Mouse (Mus musculus): Measurements from ENCODE around the gene Rars2.
"Not testable (repeated sequence)": the region's sequence is repeated elsewhere in the genome, so short reads cannot be mapped to it uniquely, and the experiment has no call there.

Gene Rars2

DNA sequence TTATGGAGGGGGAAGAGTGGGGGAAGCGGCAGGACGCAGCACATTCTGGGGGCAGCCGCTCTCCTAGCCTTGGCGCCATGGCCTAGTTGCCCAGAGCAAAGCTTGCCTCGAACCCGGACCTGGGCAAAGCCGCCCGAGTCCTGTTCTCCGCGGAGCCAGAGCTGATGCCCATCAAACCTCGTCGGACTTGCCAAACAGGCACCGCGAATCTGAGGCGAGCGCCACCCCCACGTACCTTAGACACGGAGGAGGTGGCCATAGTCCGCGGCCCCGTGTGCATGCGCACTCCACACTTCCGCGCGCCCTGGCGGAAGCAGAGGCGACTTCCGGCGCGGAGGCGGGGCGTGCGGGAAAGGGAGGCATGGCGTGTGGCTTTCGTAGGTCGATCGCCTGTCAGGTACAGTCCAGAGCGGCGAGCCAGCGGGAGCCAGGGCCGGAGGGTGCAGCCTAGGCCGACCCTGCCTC lies at the start of gene Rars2, which contains the start of gene Orc3:
TSS of gene Rars2 (plus strand) at position 328 of the 465 bp plus-strand sequence.
TSS of gene Orc3 (minus strand) at position 315 of the 465 bp plus-strand sequence.
- peak; percentile 77 for DNase-seq (ENCODE audit: low spot score)

DNA sequence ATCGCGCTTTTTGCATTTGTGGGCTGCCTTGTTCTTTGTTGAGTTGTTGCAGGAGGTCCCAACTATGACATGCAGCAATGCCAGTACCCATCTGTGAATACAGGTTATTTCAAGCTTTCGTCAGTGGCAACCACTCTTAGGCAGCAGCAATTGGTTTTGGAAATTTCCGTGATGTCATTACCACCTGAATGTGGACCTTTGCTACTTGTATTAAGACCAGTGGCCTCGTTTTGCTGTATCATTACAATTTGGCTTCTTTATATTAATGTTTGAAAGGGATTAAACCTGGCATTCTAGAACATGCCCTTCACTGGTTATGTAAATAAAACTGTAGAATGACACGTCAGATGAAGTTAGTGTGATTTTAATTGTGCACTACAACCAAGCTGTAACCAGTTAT lies 48.5 kb upstream of the Rars2 start:
- no peak for DNase-seq (ENCODE audit: low spot score)

DNA sequence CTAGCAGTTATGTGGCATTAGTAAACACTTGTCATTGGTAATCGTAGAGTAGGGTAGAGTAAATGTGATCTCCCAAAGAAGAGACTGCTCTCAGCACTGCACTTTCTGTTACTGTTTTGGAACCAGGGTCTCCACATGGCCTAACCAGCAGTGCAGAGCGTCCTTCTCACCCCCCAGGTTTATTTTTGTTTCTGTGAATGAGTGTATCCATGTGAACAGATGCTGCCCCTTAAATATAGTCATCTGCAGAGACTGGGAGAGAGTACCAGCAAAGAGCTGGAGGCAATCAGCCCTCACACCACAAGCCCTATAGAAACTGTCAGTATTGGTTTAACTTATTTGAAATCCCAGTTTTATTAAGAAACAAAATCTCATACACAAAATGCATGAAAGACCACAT lies 41.9 kb upstream of the Rars2 start:
- DNase-seq (ENCODE audit: low spot score), result no peak

DNA sequence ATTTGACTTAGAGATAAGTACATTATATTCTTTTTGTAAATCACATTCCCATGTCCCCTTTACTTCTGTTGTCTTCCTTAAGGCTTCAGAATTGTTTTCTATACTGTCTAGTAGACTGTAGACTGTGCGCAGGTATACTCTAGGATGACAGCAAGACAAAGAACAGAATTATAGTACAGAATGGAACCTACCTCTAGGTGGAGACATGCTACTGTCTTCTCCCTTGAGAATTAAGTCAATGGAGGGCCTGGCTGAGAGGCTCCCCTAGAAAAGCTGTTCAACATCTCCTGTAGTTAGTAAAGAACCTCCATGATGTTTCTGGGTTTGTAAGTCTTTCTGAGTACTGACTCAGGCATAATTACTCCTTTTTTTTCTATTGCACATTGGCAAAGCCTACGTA lies 37.7 kb upstream of the Rars2 start:
- DNase-seq (ENCODE audit: low spot score), result no peak

DNA sequence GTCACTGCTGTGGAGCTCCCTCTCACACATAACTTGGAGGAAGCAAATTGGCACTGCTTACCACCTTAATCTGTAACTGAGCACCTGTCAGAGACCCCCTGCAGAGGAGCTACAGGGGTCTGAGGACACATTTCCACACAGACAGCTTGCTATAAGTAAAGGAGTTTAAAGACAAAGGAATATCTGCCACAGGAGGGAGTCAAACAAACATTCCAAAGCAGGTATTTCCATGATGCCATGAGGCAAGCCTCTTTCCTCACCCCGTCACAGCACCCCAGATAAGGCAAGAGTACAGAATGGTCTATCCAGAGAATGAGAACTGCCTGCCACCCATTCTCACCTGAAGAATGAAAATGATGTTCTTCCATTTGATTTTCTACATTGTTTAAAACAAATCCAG lies 35.5 kb upstream of the Rars2 start:
- DNase-seq (ENCODE audit: low spot score), result no peak

DNA sequence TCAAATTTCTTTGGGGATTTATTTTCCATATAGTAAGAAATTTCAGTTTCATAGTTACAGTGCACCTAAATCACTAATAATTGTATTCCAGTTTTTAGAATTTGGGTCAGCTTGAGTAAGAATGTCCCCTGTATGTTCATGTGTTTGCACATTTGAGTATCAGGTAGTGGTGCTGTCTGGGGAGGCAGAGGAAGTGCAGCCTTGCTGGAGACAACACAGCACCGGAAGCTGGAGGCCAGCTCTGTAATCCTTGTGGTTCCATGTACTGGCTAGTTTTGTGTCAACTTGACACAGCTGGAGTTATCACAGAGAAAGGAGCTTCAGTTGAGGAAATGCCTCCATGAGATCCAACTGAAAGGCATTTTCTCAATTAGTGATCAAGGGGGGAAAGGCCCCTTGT lies 33.3 kb upstream of the Rars2 start:
- not testable (repeated sequence) for DNase-seq (ENCODE audit: low spot score)

DNA sequence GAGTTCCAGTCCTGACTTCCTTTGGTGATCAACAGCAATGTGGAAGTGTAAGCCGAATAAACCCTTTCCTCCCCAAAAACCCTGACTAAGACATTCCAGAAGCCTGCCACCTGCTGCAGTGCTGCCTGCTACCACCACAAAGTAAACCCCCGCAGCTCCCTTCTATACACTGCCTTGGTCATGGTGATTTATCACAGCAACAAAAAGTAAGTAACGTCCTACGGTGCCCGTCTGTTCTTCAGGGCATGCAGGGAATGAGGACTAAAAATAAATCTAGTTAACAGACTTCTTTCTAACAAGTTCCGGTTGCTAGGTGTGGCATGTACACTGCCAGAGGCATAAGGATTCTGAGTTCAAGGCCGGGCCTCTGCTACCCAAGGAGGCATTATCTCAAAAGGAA lies 32.8 kb upstream of the Rars2 start:
- DNase-seq (ENCODE audit: low spot score), result no peak

DNA sequence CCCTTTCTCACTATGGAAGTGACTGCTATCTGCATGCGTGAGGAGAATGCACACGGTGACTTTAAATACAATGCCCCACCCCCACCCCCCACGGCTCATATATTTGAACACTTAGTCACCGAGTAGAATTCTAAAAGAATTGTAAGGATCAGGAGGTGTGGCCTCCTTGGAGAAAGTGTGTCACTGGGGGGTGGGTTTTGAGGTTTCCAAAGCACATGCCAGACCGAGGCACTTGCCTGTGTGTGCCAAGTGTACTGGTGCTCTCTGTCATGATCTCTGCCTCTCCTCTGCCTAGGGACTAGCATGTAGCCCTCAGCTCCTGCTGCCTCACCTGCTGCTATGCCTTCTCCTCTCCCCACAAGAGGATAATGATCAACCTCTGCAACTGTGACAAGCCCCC lies 32.3 kb upstream of the Rars2 start:
- no peak for DNase-seq (ENCODE audit: low spot score)

DNA sequence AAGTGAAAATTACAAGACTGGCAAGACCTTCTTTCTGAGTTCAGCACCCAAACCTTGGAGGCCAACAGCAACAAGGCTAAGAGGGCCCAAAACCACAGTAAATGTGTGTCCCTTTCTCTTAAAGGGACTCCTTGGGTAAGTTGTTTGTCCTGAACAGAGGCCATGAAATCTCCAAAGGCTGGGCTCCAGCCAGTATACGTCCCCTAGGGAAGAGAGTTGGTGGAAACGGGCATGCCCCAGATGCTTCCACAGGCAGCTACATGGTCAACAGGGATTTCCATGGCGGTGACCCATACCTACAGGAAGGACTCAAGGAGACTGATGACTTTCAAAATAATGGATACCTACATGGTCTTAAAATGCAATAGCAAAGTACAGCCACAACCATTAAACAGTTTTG lies 31.3 kb upstream of the Rars2 start:
- no peak for DNase-seq (ENCODE audit: low spot score)

DNA sequence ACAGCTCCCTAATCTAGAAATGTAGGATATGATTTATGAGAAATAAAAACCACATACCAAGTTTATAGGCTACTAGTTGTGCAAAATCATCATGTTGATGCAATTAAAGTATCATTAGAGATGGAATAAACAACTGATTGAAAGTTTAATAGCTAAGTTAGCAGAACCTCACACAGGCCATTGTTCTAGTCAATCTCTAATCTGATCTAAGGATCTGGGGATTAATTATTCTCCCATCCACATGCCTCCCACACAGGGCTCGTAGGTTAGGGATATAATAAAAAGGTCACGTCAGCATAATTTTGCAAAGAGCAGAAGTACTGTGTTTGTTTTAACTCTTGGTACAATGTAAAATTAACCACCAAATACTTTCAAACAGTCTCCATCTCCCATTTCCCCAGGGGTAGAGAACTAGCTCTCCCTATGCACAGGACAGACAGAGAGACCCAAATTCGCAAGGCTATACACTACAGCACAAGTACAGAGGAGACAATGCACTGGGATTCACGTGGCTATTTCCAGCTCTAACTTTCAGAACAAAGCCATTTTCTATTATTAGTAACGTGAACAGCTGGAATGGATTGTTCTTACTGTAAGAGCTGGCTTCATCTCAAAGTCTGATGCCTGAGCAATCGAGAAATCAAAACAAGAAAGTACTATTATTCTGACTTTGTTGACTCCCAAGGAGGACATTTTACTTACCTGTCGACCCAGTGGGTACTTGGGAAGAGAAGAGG lies 29.7 kb upstream of the Rars2 start:
- DNase-seq (ENCODE audit: low spot score), result no peak

DNA sequence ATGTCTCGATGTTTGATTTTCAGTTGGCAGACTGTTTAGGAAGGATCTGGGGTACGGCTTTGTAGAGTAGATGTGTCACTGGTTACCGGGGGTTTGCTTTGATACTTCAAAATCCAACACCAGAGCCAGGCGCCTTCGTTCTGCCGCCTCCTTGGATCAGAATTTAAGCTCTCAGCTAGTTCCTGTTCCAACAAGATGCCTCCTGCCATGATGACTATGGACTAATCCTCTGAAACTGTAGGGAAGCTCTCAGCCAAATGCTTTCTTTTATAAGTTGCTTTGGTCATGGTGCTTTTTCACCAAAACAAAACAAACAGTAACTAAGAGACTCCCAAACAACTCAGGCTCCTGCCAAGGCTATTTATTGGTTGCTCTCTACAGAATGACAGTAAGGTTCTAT lies 11.6 kb upstream of the Rars2 start:
- DNase-seq (ENCODE audit: low spot score), result no peak

DNA sequence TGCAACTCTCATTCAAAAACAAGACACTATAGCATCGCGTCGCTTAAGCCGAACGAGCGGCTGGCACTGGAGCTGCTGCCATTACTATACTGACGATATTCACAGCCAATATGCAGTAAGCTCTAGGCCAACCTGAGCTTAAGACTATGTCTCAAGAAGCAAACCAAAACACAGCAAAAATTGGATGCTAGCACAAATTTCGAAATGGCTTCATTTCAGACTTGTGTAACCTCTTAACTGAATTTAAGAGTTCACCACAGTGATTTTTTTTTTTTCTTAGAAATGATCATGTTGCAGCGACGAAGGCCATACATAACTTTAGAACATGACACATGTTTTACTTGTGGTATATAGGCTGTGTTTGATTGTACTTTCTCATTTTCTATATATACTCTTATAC lies 8.1 kb upstream of the Rars2 start:
- no peak for DNase-seq (ENCODE audit: low spot score)

DNA sequence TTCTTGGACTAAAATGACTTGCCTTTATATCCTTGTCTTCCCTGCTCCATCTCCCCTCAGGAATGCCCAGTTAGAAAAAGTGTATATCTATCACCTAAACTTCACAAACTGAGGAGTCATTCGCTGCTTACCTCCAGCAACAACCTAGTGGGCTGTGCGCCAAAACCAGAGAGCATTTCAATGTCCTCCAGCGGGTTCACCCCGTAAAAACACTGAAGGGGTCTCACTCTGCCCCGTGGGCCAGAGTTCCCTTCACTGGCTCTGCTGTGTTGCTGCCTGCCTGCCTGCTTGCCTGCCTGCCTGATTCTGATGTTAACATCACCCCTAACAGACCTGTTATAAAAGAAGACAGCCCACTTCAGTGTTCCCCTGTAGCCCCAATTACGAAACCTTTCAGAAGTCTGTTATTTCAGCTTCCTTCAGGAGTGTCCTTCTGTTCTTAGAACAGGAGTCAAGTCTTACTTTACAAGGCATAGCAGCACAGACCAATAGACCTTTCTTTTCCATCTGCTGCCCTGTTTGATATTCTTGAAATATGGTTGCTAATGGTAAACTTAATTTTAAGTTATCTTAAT lies 1.1 kb upstream of the Rars2 start:
- DNase-seq (ENCODE audit: low spot score), result no peak

DNA sequence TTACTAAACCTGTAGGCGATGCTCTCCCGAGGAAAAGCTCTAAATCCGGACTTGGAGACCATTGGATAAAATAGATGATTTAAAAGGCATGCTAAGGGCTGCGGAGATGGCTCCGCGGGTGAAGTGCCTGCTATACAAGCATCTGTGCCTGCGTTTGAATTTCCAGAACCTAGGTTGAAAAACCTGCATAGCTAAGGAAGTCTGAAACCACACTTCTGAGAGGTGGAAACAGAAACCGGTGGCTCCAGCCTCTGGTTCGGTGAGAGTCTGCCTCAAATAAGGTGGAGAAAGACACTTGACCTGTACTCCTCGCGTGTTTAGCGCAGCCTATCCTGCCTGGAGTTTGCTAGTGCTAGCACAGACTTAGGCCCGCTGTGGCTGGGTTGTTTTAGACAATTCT lies 546 bp downstream of the Rars2 start:
- no peak for DNase-seq (ENCODE audit: low spot score)

DNA sequence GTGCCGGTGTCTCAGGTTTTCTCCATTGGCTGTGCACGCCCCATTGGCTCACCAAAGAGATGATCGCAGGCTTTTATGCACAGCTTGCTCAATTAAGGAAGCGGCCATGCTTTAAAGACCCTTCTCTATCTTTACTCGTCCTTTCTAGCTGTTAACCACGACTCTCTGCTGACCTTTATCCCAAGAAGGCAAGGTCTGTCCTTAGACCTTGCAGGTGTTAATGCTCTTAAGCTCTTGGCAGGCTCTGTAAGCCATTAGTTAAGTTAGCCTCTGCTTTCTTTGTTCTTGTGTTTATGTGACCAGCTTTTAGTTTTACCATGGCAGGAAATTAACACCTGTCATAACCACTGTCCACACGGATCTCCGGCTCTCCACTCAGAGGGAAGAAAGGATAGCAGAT lies 1.4 kb downstream of the Rars2 start:
- no peak for DNase-seq (ENCODE audit: low spot score)

DNA sequence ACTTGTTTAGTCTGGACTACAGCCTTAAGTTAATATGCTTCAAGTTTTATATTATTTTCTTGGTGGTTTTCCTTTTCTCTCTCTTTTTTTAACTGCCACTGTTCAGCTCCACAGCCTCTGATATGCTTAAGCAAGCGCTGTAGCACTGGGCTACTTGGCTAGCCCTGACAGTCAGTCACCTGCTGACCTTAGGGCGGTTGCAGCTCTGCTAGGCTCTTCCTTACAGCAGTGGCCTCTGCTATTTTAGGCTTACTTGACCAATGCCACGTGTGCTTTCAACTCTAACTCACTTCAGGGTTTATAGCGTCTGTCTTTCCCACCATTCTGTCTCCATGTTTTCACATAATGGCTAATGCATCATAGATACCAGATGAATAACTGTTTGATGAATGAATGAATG lies 10.8 kb downstream of the Rars2 start:
- no peak for DNase-seq (ENCODE audit: low spot score)

DNA sequence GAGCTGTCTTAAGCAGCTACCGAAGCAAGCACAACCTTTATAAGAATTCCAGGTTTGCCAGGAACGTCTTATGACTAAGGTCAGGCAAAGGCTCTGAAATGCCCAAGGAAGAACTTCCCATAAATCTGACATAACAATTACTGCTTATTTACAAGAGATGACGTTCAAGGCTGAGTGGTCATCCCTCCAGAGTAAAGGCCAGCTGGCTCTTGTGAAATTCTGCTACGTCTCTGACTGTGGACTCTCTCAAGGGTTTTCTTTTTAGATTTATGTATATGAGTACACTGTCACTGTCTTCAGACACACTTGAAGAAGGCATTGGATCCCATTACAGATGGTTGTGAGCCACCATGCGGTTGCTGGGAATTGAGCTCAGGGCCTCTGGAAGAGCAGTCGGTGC lies 11.6 kb downstream of the Rars2 start:
- DNase-seq (ENCODE audit: low spot score), result no peak

DNA sequence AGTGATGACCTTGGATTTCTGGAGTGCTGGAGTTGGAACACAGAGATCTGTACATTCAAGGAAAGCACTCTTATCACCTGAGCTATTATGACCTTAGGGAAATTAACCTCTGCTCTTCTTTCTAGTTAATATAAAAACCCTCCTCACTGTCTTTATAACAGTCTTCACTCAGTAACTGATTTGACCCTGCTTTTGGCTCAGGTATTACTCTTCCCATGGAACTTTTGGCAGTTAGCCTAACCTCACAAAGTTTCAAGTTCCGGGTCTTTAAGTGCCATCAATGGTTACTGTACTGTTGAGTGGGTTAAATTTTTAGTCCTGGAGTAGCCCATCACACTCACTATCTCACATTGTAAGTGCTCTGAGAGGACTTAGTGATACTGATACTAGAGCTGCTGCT lies 15.2 kb downstream of the Rars2 start:
- no peak for DNase-seq (ENCODE audit: low spot score)

DNA sequence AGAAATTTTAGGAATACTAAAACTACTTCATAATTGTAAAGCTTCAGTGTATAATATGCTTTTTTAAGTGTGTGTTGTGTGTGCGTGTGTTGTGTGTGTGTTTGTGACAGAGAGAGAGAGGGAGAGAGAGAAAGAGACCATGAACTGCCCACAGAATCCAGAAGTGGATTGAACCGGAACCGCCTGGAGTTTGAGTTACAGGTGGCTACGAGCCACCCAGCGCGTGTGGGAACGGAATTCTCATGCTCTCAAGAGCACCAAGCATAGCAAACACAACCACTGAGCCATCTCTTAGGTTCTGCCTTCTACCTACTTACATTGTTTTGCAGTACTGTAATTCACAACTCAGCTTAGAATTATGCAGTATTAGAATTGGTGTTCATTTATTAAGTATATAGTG lies 19.4 kb downstream of the Rars2 start:
- no peak for DNase-seq (ENCODE audit: low spot score)

DNA sequence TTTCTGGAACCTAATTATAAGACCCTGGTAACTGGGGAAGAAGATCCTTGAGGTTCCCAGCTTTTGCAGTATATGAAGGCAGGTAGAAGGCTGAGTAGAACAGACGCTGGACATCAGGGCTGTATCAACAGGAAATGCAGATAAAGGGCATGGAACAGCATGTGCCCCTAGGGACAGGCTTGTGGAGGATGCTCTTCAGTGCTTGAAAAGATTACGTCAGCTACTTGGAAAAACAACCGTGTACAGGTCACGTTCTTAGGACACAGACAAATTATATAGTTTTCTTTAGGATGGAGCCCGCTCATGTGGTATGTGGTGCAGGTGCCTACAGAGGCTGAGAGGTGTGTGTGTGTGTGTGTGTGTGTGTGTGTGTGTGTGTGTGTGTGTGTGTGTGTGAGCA lies 21.3 kb downstream of the Rars2 start:
- DNase-seq (ENCODE audit: low spot score), result no peak

DNA sequence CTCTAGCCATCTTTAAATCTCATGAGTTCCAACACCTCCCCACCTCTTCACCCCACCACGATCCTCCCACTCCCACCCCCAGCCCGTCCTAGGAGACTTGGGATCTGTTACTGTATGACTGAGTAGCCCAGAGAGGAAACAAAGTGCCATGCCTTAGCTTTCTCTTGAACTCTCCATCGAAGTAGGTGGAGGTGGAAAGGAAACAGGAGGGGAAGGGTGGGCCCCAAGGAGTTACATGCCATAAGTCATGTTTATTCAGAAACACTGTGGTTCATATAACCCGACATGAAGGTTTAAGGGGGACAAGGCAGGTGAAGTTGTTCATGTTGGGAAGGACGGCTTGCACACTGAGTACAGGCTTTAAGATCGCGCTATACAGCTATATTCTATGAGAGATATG lies 22.6 kb downstream of the Rars2 start:
- DNase-seq (ENCODE audit: low spot score), result no peak

DNA sequence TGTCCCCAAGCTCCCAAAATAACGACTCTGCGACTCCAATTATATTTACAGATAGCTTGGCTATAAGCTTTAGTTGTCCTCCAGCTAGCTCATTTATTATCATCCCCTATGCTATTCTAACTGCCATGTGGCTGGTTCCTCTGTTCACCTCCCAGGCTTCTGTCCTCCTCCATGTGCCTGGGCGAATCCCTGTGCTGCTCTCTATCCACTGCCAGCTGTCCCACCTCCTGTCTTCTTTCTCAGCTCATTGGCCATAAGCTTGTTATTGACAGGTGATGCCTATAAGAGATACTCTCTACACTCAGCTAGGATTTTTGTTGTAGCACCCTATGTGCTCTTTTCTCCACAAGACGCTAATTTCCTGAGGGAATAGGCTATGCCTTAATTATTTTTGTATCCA lies 23.1 kb downstream of the Rars2 start:
- peak; percentile 31 for DNase-seq (ENCODE audit: low spot score)

DNA sequence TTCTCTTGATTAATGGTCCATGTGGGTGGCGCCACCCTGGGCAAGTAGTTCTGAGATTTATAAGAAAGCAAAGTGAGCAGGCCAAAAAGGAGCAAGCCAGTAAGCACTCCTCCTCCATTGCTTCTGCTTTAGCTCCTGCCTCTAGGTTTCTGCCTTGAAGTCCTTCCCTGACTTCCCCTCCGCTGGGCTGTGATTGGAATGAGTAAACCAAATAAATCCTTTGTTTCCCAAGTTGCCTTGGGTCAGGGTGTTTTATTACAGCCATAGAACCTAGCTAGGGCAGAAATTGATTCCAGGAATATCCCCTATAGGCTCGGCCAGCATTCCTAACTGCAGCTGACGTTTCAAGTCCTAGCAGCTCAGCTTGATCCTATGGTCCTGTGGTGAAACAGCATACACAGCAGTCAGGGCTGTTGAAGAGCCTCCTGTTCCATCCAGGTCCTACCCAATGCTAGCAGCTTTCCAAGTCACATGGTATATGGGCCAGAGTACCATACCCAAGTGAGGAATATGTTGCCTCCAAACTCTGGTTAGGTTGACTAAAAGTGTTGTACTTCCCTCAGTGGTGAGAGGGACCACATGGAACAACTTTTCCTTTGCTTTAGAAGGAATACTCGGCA lies 25.1 kb downstream of the Rars2 start:
- DNase-seq (ENCODE audit: low spot score), result no peak

DNA sequence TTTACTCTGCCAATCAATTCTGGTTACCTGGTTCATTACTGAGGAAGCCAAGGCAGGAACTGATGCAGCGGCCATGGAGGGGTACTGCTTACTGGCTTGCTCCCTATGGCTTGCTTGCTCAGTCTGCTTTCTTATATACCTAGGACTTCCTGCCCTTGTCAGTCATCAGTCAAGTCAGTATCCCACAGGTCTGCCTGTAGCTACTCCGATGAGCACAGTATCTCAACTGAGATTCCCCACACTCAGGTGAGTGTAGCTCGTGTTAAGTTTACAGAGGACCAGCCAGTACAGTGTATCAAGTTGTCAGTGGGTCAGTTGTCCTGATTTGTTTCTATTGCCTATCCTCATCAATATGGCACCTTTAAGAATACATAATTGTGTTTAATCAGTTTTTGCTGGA lies 26.0 kb downstream of the Rars2 start:
- DNase-seq (ENCODE audit: low spot score), result no peak
